Mouse (Mus musculus) G1E-ER4 (cell line): ENCODE data around the gene Fes. TPM values are rescaled to one million over a fixed set of nuclear protein-coding genes. Genes with fewer than 3 reads are reported as not detected.
A peak's percentile ranks its signal among the peaks of the same experiment; 100 is the strongest.

ENCODE experiments used
- GATA1 ChIP-seq: IDR thresholded peaks from one replicate; pipeline ENCODE4 v1.8.0; 2012; ENCODE audit warnings: low read length, inconsistent platforms
- polyA plus RNA-seq: library from polyadenylated mRNA; stranded (reverse); fragments of >175 nt; gene quantifications from 2 replicates; pipeline ENCODE4 v1.2.3, GENCODE M21; 2012

Fes gene
- polyA plus RNA-seq, 1 experiment, result 0.70 TPM

GRCm38 (mm10) chr7:80412279-80412678 lies 24.5 kb upstream of the Fes start:
- no peak for TF ChIP-seq GATA1

DNA sequence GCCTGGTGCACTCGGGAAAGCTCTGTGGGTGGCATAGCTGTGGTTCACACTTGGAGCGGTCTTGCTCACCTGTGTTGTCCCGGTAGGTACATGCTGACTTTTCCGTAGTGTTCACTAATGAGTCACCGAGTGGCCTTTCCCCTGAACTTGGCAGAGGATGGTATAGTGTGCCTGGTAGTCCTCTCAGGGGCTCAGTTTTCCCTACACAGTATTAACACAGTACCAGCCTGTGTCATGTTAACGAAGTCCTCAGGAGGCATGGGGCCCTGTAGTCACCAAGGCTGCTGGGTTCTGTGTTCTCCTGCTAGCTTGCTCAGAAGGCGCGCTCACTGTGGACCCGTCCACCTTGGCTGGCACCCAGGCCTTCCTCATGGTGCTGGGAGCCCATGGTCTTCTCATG lies 22.6 kb upstream of the Fes start:
- no peak for TF ChIP-seq GATA1

DNA sequence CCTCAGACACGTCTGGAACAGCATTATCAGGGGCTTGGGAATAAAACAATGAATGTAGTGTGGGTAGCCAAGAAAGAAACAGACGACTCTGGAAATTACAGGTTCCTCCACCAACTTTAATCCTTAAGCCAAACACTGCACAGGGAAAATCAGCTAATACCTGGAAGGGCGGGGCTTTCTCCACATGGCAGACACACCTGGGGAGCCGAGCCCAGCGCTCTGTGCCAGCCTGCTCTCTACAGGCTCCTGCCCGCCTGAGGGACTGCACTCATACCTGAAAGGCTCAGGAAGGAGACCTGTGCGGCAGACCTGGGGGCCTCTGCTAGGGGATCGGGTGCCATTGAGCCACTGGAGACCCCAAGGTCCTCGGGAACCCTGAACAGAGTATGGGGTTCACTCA lies 20.0 kb upstream of the Fes start:
- TF ChIP-seq GATA1, result no peak

DNA sequence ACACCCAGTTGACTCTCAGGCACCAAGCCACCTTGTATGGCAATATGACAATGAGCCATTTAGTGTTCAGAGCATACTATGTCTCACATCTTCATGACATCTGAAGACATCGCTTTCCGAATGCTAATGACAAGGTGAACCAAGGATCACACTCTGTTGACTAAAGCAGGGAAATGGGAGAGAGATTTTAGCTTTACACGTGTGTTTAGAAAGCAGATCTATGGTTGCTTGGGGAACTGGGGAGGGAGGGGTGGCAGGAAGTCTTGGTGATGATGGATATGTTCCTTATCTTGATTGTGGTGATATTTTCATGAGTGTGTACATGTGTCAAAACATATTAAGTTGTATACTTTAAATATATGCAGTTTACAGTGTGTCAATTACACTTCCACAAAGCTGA lies 18.4 kb upstream of the Fes start:
- no peak for TF ChIP-seq GATA1

- no peak for TF ChIP-seq GATA1
These were observed 17.5 kb upstream of the Fes start, which contains the start of gene Furin for GRCm38 (mm10) chr7:80405188-80405695. TSS of gene Furin (minus strand) at chr7:80405436.

GRCm38 (mm10) chr7:80404101-80404894 lies 16.6 kb upstream of the Fes start:
- TF ChIP-seq GATA1, result peak; percentile 38

DNA sequence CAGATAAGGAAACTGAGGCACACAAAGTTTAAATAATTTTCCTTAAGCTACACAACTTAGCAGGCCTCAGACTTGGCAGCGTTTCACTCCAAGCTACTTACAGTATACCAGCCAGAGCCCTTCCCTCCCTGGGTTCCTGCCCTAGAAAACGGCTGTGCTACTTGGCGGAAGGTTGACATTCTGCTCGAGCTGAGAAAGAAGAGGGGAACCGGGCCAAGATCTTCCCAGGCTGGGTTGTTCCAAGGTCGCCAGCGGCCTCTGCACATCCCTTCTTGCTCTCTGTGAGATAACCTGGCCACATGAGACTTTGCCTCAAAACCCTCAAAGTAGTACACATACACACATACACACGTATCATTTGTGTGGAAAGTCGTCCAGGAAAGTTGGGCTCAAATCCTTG lies 15.8 kb upstream of the Fes start:
- no peak for TF ChIP-seq GATA1

GRCm38 (mm10) chr7:80402651-80403321 lies 15.0 kb upstream of the Fes start:
- no peak for TF ChIP-seq GATA1

DNA sequence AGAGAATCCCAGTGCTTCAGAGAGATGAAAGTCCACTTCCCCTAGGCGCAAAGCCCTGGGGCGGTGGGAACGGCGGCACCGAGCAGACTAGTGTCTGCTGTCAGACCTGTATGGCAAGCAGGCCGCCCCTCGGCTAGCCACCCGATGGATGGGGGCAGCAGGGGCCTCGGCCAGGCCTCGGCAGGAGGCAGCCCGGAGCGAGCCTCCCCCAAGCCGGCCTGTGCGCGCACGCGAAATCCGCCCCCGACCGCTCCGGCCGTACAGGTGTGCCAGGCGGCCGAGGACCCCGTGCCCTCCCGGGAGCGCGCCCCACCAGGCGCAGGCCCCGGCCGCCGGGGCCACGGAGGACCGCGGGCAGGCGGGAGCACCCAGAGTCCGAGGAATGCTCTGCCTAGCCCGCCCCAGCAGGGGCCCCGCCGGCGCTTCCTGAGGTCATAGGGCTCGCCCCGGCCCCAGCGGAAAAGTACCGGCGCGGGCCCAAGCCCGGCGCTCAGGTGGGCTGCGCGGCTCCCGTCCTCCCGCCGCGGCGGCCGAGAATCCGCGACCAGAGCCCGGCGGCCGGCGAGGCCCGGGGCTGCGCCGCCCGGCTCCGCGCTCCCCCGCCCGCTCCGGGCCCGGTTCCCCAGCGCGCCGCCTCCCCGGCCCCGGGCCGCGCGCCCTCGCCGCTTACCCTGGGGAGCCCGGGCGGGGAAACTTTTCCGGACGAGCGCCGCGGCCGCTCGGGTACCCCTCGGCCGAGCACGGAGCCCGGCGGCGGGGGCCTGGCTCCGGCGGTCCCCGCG lies 14.3 kb upstream of the Fes start:
- no peak for TF ChIP-seq GATA1

DNA sequence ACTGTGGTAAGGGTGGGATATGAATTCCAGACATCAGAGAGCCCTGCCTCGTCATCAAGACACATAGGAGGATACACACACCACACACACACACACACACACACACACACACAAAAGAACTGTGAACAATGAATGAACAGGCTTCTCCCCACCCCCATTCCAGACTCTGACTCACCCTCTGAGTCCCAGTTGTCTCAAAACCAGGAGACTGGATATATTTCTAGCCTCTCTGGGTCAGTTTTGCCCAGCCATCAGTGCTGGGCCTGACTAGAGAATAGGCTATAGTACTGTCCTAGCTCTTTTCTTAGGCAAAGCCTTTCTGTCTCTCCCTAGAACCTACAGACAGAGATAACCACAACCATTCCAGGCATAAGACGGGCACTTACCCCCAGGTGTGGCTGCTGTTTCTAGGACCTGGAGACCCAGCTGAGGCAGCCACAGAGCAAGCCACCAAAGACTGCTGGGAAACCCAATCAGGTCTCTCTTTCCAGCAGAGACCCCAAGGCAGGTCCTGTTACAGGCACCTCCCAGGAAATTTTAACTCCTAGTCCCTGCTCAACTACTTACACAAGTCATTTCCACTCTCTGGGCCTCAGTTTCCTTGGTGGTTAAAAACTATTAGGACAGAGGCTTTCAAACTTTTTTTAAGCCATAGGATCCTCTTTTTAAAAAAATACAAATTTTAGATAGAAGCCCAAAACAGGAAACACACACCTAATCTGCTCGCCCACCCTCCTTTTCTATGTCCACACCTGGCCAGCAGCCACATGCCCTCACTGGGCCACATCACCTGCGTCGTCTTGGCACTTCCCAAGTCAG lies 13.5 kb upstream of the Fes start:
- no peak for TF ChIP-seq GATA1

GRCm38 (mm10) chr7:80400571-80400970 lies 12.8 kb upstream of the Fes start:
- no peak for TF ChIP-seq GATA1

DNA sequence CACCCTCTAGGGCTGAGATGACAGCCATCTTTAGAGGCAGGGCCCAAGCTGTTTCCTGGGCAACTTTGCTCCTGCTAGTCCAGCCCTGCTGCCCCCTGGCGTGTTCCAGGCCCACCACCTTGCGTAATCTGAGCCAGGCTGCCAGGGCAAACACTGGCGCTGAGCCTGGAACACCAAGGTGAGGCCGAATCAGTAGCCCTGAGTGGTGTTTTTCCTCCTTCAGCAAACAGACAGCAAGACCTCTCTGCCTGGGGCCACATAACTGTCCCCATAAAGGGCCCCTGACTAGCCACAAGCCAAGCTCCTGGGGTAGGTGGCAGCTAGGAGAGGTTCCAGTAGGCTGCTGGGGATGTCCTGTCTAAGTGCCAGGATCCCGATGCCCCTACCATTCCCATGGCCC lies 12.4 kb upstream of the Fes start:
- TF ChIP-seq GATA1, result no peak

GRCm38 (mm10) chr7:80398654-80399444 lies 11.1 kb upstream of the Fes start:
- no peak for TF ChIP-seq GATA1

DNA sequence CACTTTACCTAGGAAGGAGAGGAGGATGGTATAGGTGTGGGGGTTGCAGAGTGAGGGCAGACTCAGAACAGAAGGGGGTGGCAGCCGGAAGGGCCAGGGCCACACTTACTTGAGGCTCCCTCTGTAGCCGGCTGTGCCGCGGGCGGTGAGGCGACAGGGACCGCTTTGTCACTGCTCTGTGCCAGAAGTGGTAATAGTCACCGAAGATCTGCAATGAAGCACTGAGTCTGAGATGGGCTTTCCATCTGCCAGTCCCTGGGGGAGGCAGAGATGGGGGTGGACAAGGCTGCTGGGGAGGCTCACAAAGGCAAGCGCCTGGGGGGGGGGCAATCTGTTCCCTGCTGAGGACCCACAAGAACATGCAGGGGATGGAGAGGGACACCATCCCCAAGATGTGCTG lies 10.2 kb upstream of the Fes start:
- TF ChIP-seq GATA1, result no peak

DNA sequence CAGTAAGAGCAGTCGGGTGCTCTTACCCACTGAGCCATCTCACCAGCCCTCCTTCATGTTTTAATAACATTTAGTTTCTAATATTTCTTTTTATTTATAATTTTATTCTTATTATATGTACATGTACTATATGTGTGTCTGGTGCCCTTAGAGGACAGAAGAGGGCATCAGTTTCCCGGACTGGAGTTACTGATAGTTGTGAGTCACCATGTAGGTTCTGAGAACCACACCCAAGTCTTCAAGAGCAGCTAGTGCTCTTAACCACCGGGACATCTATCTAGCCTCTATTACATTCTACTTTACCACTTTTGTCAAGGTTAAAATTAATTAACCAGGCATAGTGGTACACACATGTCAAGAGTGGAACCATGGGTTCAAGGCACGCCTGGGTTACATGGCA lies 6.9 kb upstream of the Fes start:
- TF ChIP-seq GATA1, result no peak
